Mouse (Mus musculus) liver, postnatal 0 days (tissue): ENCODE results near the gene Usp30.

Experiments used
- CTCF ChIP-seq: sonication (generic); IDR thresholded peaks from 2 replicates; pipeline ENCODE4 v1.5.1; 2016; ENCODE audit warnings: antibody characterized with exemption, low read depth
- EP300 ChIP-seq: IDR thresholded peaks from 2 replicates; pipeline ENCODE4 v1.6.1; 2016; ENCODE audit warnings: antibody characterized with exemption, low read depth, mild to moderate bottlenecking

DNA sequence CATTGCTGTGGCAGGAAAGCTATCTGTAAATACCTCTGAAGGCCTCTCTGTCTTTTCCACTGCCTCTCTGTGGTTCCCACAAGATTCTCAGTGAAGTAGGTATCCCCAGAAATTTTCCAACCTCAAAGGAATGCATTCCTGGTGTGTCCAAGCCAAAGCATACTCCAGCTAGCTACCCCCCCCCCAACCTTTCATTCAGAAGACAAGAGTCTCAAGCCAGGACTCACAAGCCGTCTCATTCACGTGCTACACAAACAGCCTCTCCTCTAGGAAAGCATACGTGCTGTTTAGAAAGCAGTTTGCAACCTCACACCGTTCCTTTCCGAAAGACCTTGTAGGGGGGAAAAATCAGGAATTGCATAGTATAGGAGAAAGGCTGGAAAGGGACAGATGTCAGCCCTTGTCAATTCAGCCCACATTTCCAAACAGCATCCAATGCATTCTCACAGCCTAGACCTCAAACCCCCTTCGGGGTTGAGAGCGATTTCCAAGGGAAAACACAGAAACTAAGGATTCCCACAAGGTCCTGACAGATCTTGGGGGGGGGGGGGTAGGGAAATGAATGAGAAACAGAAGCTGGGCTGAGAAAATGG lies 25.3 kb downstream of the Usp30 start:
- no peak for TF ChIP-seq CTCF
- no peak for TF ChIP-seq EP300
